Mouse (Mus musculus) lung, embryonic 15.5 days (tissue): ENCODE data around the gene Hcrt. TPM values are rescaled to one million over a fixed set of nuclear protein-coding genes. Genes with fewer than 3 reads are reported as not detected.

ENCODE experiments used
- ATAC-seq: fragments of 200-750 bp; cut with Nextera tagmentation; 2 replicates; pipeline ENCODE4 v1.8.0; 2017; ENCODE audit warnings: moderate number of reproducible peaks, borderline replicate concordance; ENCODE audit not compliant: low FRiP score, low TSS enrichment; ENCODE audit errors: extremely low read depth
- H3K27ac ChIP-seq: fragments of 300-500 bp; sonication (generic); 2 replicates; pipeline ENCODE4 v1.5.1; 2015; ENCODE audit warnings: moderate library complexity, mild to moderate bottlenecking, inconsistent platforms
- H3K27me3 ChIP-seq: fragments of 300-500 bp; sonication (generic); 2 replicates; pipeline ENCODE4 v1.6.1; 2015; ENCODE audit warnings: inconsistent platforms
- H3K36me3 ChIP-seq: fragments of 300-500 bp; sonication (generic); 2 replicates; pipeline ENCODE4 v1.6.1; 2015; ENCODE audit warnings: inconsistent platforms
- H3K4me1 ChIP-seq: fragments of 300-500 bp; sonication (generic); 2 replicates; pipeline ENCODE4 v1.6.1; 2015; ENCODE audit warnings: inconsistent platforms
- H3K4me2 ChIP-seq: fragments of 300-500 bp; sonication (generic); 2 replicates; pipeline ENCODE4 v1.6.1; 2015; ENCODE audit warnings: inconsistent platforms, mild to moderate bottlenecking, moderate library complexity
- H3K4me3 ChIP-seq: fragments of 300-500 bp; sonication (generic); 2 replicates; pipeline ENCODE4 v1.5.1; 2015; ENCODE audit warnings: mild to moderate bottlenecking, inconsistent platforms
- H3K9ac ChIP-seq: fragments of 300-500 bp; sonication (generic); 2 replicates; pipeline ENCODE4 v1.6.1; 2015; ENCODE audit warnings: inconsistent platforms
- H3K9me3 ChIP-seq: fragments of 300-500 bp; sonication (generic); 2 replicates; pipeline ENCODE4 v1.6.1; 2016; ENCODE audit warnings: inconsistent platforms
- WGBS: fragments of 180-500 bp; shearing (Covaris S2); methylation state at CpG from one replicate; pipeline ENCODE4 v1.1.7; 2015; 5-methylcytosine and 5-hydroxymethylcytosine counted together
- polyA plus RNA-seq: library from polyadenylated mRNA; unstranded; fragments of >200 nt; fragmentation: Nextera tagmentation; extraction: Ambion mirVana; gene quantifications from 2 replicates; pipeline ENCODE4 v1.2.1, GENCODE M21; 2015

The Hcrt gene
- polyA plus RNA-seq, 1 experiment from 2014 or later, result not detected

- 86% methylated on average over 2 of the region's 2 CpGs for WGBS
- Histone ChIP-seq H3K27me3 (no peaks in the 10 kb centered on the region), H3K9me3 (no peaks in the 10 kb centered on the region), H3K4me3 (no peak overlapping the region), H3K9ac (no peak overlapping the region), H3K4me1 (0 out of 2 replicates have a peak, but pooled peaks cover 3% of the 10 kb centered on the region), H3K27ac (no peak overlapping the region), H3K4me2 (no peak overlapping the region), H3K36me3 (peaks cover 54% of the 10 kb centered on the region)
- no peak for ATAC-seq
Observed at GRCm38 (mm10) chr11:100785774-100786173, 23.0 kb upstream of the Hcrt start.

- Histone ChIP-seq H3K27ac (no peak overlapping the region), H3K4me3 (no peak overlapping the region), H3K36me3 (peaks cover 47% of the 10 kb centered on the region), H3K4me2 (no peak overlapping the region), H3K9ac (no peak overlapping the region), H3K4me1 (0 out of 2 replicates have a peak, but pooled peaks cover 3% of the 10 kb centered on the region), H3K9me3 (no peaks in the 10 kb centered on the region), H3K27me3 (no peaks in the 10 kb centered on the region)
- no peak for ATAC-seq
- WGBS, result 84% methylated on average over 8 of the region's 8 CpGs
Observed at GRCm38 (mm10) chr11:100784286-100784685, 21.6 kb upstream of the Hcrt start.

- Histone ChIP-seq H3K9ac (no peak overlapping the region), H3K27ac (no peak overlapping the region), H3K36me3 (peaks cover 30% of the 10 kb centered on the region; the same call in 1 of the 2 replicates), H3K4me3 (no peak overlapping the region), H3K4me2 (no peak overlapping the region), H3K27me3 (no peaks in the 10 kb centered on the region), H3K4me1 (0 out of 2 replicates have a peak, but pooled peaks cover 3% of the 10 kb centered on the region), H3K9me3 (no peaks in the 10 kb centered on the region)
- 82% methylated on average over 13 of the region's 13 CpGs for WGBS
- no peak for ATAC-seq
Observed at GRCm38 (mm10) chr11:100782568-100782967, 19.8 kb upstream of the Hcrt start.

- H3K27ac ChIP-seq, result peak overlapping the region; percentile 42
- H3K9me3 ChIP-seq, result no peaks in the 10 kb centered on the region
- H3K4me2 ChIP-seq, result no peak overlapping the region
- no peaks in the 10 kb centered on the region for H3K27me3 ChIP-seq
- 67% methylated on average over 15 of the region's 15 CpGs for WGBS
- ATAC-seq, result peak; percentile 74
- no peak overlapping the region for H3K9ac ChIP-seq
- H3K4me1 ChIP-seq, result 0 out of 2 replicates have a peak, but pooled peaks cover 3% of the 10 kb centered on the region
- peaks cover 26% of the 10 kb centered on the region; the same call in 1 of the 2 replicates for H3K36me3 ChIP-seq
- no peak overlapping the region for H3K4me3 ChIP-seq
Observed at GRCm38 (mm10) chr11:100781763-100782475, 19.2 kb upstream of the Hcrt start.

- Histone ChIP-seq H3K4me2 (no peak overlapping the region), H3K4me1 (0 out of 2 replicates have a peak, but pooled peaks cover 3% of the 10 kb centered on the region), H3K9ac (no peak overlapping the region), H3K4me3 (no peak overlapping the region), H3K9me3 (no peaks in the 10 kb centered on the region), H3K27me3 (no peaks in the 10 kb centered on the region), H3K36me3 (peaks cover 23% of the 10 kb centered on the region; the same call in 1 of the 2 replicates), H3K27ac (no peak overlapping the region)
- no peak for ATAC-seq
- 74% methylated on average over 8 of the region's 8 CpGs for WGBS
Observed at GRCm38 (mm10) chr11:100780247-100780646, 17.5 kb upstream of the Hcrt start.

- WGBS, result 59% methylated on average over 3 of the region's 3 CpGs
- H3K36me3 ChIP-seq, result peaks cover 18% of the 10 kb centered on the region; the same call in 1 of the 2 replicates
- no peak overlapping the region for H3K4me2 ChIP-seq
- no peak overlapping the region for H3K9ac ChIP-seq
- 0 out of 2 replicates have a peak, but pooled peaks cover 3% of the 10 kb centered on the region for H3K4me1 ChIP-seq
- ATAC-seq, result no peak
- H3K27me3 ChIP-seq, result no peaks in the 10 kb centered on the region
- no peaks in the 10 kb centered on the region for H3K9me3 ChIP-seq
- H3K27ac ChIP-seq, result no peak overlapping the region
- H3K4me3 ChIP-seq, result no peak overlapping the region
Observed at GRCm38 (mm10) chr11:100778069-100778468, 15.3 kb upstream of the Hcrt start.

GRCm38 (mm10) chr11:100775921-100776320, 13.2 kb upstream of the Hcrt start:
- WGBS, result 76% methylated on average over 10 of the region's 10 CpGs
- ATAC-seq, result no peak
- Histone ChIP-seq H3K27me3 (no peaks in the 10 kb centered on the region), H3K27ac (no peak overlapping the region), H3K36me3 (peaks cover 3% of the 10 kb centered on the region; the same call in 1 of the 2 replicates), H3K4me1 (no peaks in the 10 kb centered on the region; the same call in 1 of the 2 replicates), H3K4me3 (no peak overlapping the region), H3K9me3 (no peaks in the 10 kb centered on the region), H3K4me2 (no peak overlapping the region), H3K9ac (no peak overlapping the region)

GRCm38 (mm10) chr11:100774261-100774660, 11.5 kb upstream of the Hcrt start:
- H3K27ac ChIP-seq, result no peak overlapping the region
- no peaks in the 10 kb centered on the region for H3K36me3 ChIP-seq
- no peaks in the 10 kb centered on the region for H3K27me3 ChIP-seq
- ATAC-seq, result no peak
- H3K9me3 ChIP-seq, result no peaks in the 10 kb centered on the region
- WGBS, result 74% methylated on average over 4 of the region's 4 CpGs
- peaks cover 6% of the 10 kb centered on the region for H3K4me1 ChIP-seq
- H3K4me2 ChIP-seq, result no peak overlapping the region
- no peak overlapping the region for H3K9ac ChIP-seq
- no peak overlapping the region for H3K4me3 ChIP-seq

- peaks cover 6% of the 10 kb centered on the region for H3K4me1 ChIP-seq
- H3K4me3 ChIP-seq, result peak within 1 kb of the TSS; percentile 72
- H3K27me3 ChIP-seq, result no peaks in the 10 kb centered on the region
- peak within 1 kb of the TSS; percentile 61 for H3K27ac ChIP-seq
- peak within 1 kb of the TSS; percentile 66 for H3K9ac ChIP-seq
- WGBS, result 15% methylated on average over 17 of the region's 17 CpGs
- no peaks in the 10 kb centered on the region for H3K36me3 ChIP-seq
- ATAC-seq, result peak; percentile 74; the same call in 1 of the 2 replicates
- no peaks in the 10 kb centered on the region for H3K9me3 ChIP-seq
- peak within 1 kb of the TSS; percentile 69 for H3K4me2 ChIP-seq
Observed at GRCm38 (mm10) chr11:100770646-100771408, 8.1 kb upstream of the Hcrt start, which contains the start of gene Ghdc. TSS of gene Ghdc (minus strand) at chr11:100770957.

- Histone ChIP-seq H3K9me3 (no peaks in the 10 kb centered on the region), H3K4me1 (peaks cover 6% of the 10 kb centered on the region), H3K9ac (peak overlapping the region; percentile 66; the same call in 1 of the 2 replicates), H3K4me2 (peak overlapping the region; percentile 69), H3K27me3 (no peaks in the 10 kb centered on the region), H3K4me3 (peak overlapping the region; percentile 72), H3K27ac (no peak overlapping the region), H3K36me3 (no peaks in the 10 kb centered on the region)
- 54% methylated on average over 6 of the region's 6 CpGs for WGBS
- ATAC-seq, result no peak
Observed at GRCm38 (mm10) chr11:100769980-100770379, 7.2 kb upstream of the Hcrt start.

- no peak for ATAC-seq
- no peak overlapping the region for H3K9ac ChIP-seq
- peaks cover 6% of the 10 kb centered on the region for H3K4me1 ChIP-seq
- no peak overlapping the region for H3K4me3 ChIP-seq
- 63% methylated on average over 5 of the region's 5 CpGs for WGBS
- H3K9me3 ChIP-seq, result no peaks in the 10 kb centered on the region
- H3K27ac ChIP-seq, result no peak overlapping the region
- H3K27me3 ChIP-seq, result no peaks in the 10 kb centered on the region
- H3K36me3 ChIP-seq, result no peaks in the 10 kb centered on the region
- H3K4me2 ChIP-seq, result no peak overlapping the region
Observed at GRCm38 (mm10) chr11:100767871-100768270, 5.1 kb upstream of the Hcrt start.

GRCm38 (mm10) chr11:100766726-100767125, 4.0 kb upstream of the Hcrt start:
- no peak overlapping the region for H3K27ac ChIP-seq
- 77% methylated on average over 9 of the region's 9 CpGs for WGBS
- peaks cover 10% of the 10 kb centered on the region for H3K4me1 ChIP-seq
- no peak overlapping the region for H3K4me3 ChIP-seq
- no peaks in the 10 kb centered on the region for H3K36me3 ChIP-seq
- no peak overlapping the region for H3K4me2 ChIP-seq
- no peak overlapping the region for H3K9ac ChIP-seq
- H3K27me3 ChIP-seq, result peaks cover 3% of the 10 kb centered on the region
- ATAC-seq, result no peak
- H3K9me3 ChIP-seq, result no peaks in the 10 kb centered on the region
